Mouse (Mus musculus) embryonic facial prominence, embryonic 10.5 days (tissue): Measurements from ENCODE around the gene Zbtb22. TPM values are rescaled to one million over a fixed set of nuclear protein-coding genes. Genes with fewer than 3 reads are reported as not detected.
"Not testable (repeated sequence)": the region's sequence is repeated elsewhere in the genome, so short reads cannot be mapped to it uniquely, and the experiment has no call there.

Experiments
- DNase-seq: peaks from one replicate; pipeline ENCODE4 v3.0.0-alpha.2; 2017; ENCODE audit warnings: low spot score
- H3K27ac ChIP-seq: fragments of 300-500 bp; sonication (generic); replicated peaks from 2 replicates; pipeline ENCODE4 v1.5.1; 2016; ENCODE audit warnings: mild to moderate bottlenecking
- H3K27me3 ChIP-seq: fragments of 300-500 bp; sonication (generic); replicated peaks from 2 replicates; pipeline ENCODE4 v1.6.1; 2016; ENCODE audit warnings: low read depth, mild to moderate bottlenecking; ENCODE audit not compliant: poor library complexity, severe bottlenecking
- H3K36me3 ChIP-seq: fragments of 300-500 bp; sonication (generic); replicated peaks from 2 replicates; pipeline ENCODE4 v1.6.1; 2016; ENCODE audit warnings: mild to moderate bottlenecking, moderate library complexity
- H3K4me1 ChIP-seq: fragments of 300-500 bp; sonication (generic); 2 replicates; pipeline ENCODE4 v1.6.1; 2016
- H3K4me3 ChIP-seq: fragments of 300-500 bp; sonication (generic); 2 replicates; pipeline ENCODE4 v1.5.1; 2016; ENCODE audit warnings: mild to moderate bottlenecking, moderate library complexity
- H3K9me3 ChIP-seq: fragments of 300-500 bp; sonication (generic); 2 replicates; pipeline ENCODE4 v1.6.1; 2016; ENCODE audit warnings: mild to moderate bottlenecking
- WGBS: fragments of 180-500 bp; shearing (Covaris S2); methylation state at CpG from one replicate; pipeline ENCODE4 v1.1.7; 2016; 5-methylcytosine and 5-hydroxymethylcytosine counted together
- polyA plus RNA-seq: library from polyadenylated mRNA; unstranded; fragments of >200 nt; fragmentation: Nextera tagmentation; extraction: Ambion mirVana; gene quantifications from 2 replicates; pipeline ENCODE4 v1.2.1, GENCODE M21; 2016

Zbtb22 gene
- polyA plus RNA-seq, 1 experiment from 2014 or later: 21.1 TPM

- no peak for DNase-seq
- Histone ChIP-seq H3K9me3 (no peaks in the 10 kb centered on the region), H3K27me3 (no peaks in the 10 kb centered on the region), H3K36me3 (peaks cover 78% of the 10 kb centered on the region), H3K4me1 (peaks cover 24% of the 10 kb centered on the region), H3K27ac (no peak overlapping the region), H3K4me3 (no peak overlapping the region)
- 90% methylated on average over 15 of the region's 15 CpGs for WGBS
Measured at GRCm38 (mm10) chr17:33943454-33943853, 27.8 kb downstream of the Zbtb22 start.

- peaks cover 93% of the 10 kb centered on the region for H3K36me3 ChIP-seq
Measured at GRCm38 (mm10) chr17:33947430-33948089, 31.9 kb downstream of the Zbtb22 start.

GRCm38 (mm10) chr17:33948090-33948904 is 32.6 kb downstream of the Zbtb22 start:
- WGBS: 89% methylated on average over 22 of the region's 22 CpGs
- Histone ChIP-seq H3K4me1 (peaks cover 37% of the 10 kb centered on the region), H3K27ac (no peak overlapping the region), H3K9me3 (no peaks in the 10 kb centered on the region), H3K4me3 (peak overlapping the region; percentile 25; the same call in 1 of the 2 replicates), H3K27me3 (no peaks in the 10 kb centered on the region), H3K36me3 (peaks cover 93% of the 10 kb centered on the region)
- DNase-seq: peak; percentile 8

More at GRCm38 (mm10) chr17:33947430-33948089, 31.9 kb downstream of the Zbtb22 start:
- no peak overlapping the region for H3K27ac ChIP-seq
- H3K4me1 ChIP-seq: peaks cover 29% of the 10 kb centered on the region
- no peaks in the 10 kb centered on the region for H3K27me3 ChIP-seq
- WGBS: 95% methylated on average over 10 of the region's 10 CpGs
- no peak overlapping the region for H3K4me3 ChIP-seq
- peak; percentile 6 for DNase-seq
- no peaks in the 10 kb centered on the region for H3K9me3 ChIP-seq

GRCm38 (mm10) chr17:33948905-33949537 is 33.3 kb downstream of the Zbtb22 start:
- Histone ChIP-seq H3K9me3 (no peaks in the 10 kb centered on the region), H3K4me1 (peaks cover 44% of the 10 kb centered on the region), H3K36me3 (peaks cover 93% of the 10 kb centered on the region), H3K27ac (no peak overlapping the region), H3K4me3 (peak overlapping the region; percentile 25; the same call in 1 of the 2 replicates), H3K27me3 (no peaks in the 10 kb centered on the region)
- 93% methylated on average over 19 of the region's 19 CpGs for WGBS
- DNase-seq: peak; percentile 7

DNA sequence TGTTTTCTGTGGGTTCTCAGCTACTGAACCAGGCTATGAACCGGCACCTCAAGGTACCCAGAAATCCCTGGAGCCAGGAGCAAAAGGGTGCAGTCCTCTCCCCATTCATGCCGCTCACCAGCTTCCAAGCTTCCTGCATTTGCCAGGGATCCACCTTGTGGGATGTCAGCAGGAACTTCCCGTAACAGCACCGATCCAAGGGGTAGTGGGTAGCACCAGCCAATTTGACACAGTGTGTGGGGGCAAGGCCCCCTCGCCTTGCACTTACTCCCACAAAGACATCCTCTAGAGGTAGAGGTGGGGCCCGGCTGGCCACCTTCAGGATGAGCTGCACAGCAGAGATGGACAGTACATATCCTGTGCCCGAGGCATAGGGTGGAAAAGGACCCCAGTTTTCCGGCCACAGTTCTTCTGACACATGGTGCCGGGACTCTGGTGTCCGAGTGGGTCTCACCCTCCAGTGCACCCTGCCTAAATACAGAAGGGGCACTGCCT is 34.5 kb downstream of the Zbtb22 start:
- Histone ChIP-seq H3K27ac (peak overlapping the region; percentile 86), H3K27me3 (no peaks in the 10 kb centered on the region), H3K9me3 (no peaks in the 10 kb centered on the region), H3K4me1 (peaks cover 51% of the 10 kb centered on the region), H3K36me3 (peaks cover 89% of the 10 kb centered on the region), H3K4me3 (peak overlapping the region; percentile 85)
- WGBS: 71% methylated on average over 10 of the region's 10 CpGs
- DNase-seq: no peak

- H3K36me3 ChIP-seq: peaks cover 78% of the 10 kb centered on the region
- H3K4me3 ChIP-seq: peak within 1 kb of the TSS; percentile 85
- no peaks in the 10 kb centered on the region for H3K27me3 ChIP-seq
- peak; percentile 90 for DNase-seq
- peak within 1 kb of the TSS; percentile 86 for H3K27ac ChIP-seq
- no peaks in the 10 kb centered on the region for H3K9me3 ChIP-seq
- under 1% methylated on average over 45 of the region's 45 CpGs for WGBS
- peaks cover 52% of the 10 kb centered on the region for H3K4me1 ChIP-seq
Measured at GRCm38 (mm10) chr17:33951021-33951946, 35.6 kb downstream of the Zbtb22 start, which contains the start of gene B3galt4. Gene B3galt4 (minus strand): TSS chr17:33951488.

- 82% methylated on average over 13 of the region's 13 CpGs for WGBS
Measured at GRCm38 (mm10) chr17:33952015-33952414, 36.3 kb downstream of the Zbtb22 start.

DNA sequence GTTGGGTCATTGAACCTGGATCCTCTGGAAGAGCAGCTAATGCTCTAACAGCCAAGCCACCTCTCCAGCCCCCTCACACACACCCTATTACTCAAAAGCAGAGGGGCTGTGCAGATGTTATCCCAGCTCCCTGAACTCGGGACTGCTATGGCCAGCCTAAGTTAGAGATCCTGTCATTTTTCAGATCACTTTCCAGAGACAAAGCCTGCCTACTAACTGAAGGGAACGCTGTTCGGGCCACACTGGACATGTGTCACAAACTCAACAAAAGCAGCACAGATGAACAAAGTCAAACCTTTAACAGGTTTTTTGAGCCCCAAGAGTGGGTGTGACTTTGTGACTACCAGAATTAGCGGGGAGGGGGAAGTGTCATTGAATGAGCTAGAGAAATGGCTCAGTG is 37.2 kb downstream of the Zbtb22 start:
- Histone ChIP-seq H3K9me3 (no peaks in the 10 kb centered on the region), H3K27me3 (no peaks in the 10 kb centered on the region), H3K4me3 (peak overlapping the region; percentile 85), H3K27ac (no peak overlapping the region), H3K4me1 (peaks cover 58% of the 10 kb centered on the region), H3K36me3 (peaks cover 65% of the 10 kb centered on the region)
- no peak for DNase-seq
- 88% methylated on average over 4 of the region's 4 CpGs for WGBS

More at GRCm38 (mm10) chr17:33952015-33952414, 36.3 kb downstream of the Zbtb22 start:
- H3K9me3 ChIP-seq, H3K27me3 ChIP-seq, DNase-seq, H3K27ac ChIP-seq: not testable (repeated sequence)
- Histone ChIP-seq H3K4me1 (peaks cover 58% of the 10 kb centered on the region), H3K36me3 (peaks cover 71% of the 10 kb centered on the region), H3K4me3 (peak overlapping the region; percentile 85)

- DNase-seq: no peak
- peaks cover 58% of the 10 kb centered on the region for H3K4me1 ChIP-seq
- 86% methylated on average over 3 of the region's 3 CpGs for WGBS
- H3K27me3 ChIP-seq: no peaks in the 10 kb centered on the region
- peak overlapping the region; percentile 85 for H3K4me3 ChIP-seq
- H3K27ac ChIP-seq: no peak overlapping the region; the same call in 1 of the 2 replicates
- H3K9me3 ChIP-seq: no peaks in the 10 kb centered on the region
- H3K36me3 ChIP-seq: peaks cover 65% of the 10 kb centered on the region
Measured at GRCm38 (mm10) chr17:33953310-33953709, 37.6 kb downstream of the Zbtb22 start.

DNA sequence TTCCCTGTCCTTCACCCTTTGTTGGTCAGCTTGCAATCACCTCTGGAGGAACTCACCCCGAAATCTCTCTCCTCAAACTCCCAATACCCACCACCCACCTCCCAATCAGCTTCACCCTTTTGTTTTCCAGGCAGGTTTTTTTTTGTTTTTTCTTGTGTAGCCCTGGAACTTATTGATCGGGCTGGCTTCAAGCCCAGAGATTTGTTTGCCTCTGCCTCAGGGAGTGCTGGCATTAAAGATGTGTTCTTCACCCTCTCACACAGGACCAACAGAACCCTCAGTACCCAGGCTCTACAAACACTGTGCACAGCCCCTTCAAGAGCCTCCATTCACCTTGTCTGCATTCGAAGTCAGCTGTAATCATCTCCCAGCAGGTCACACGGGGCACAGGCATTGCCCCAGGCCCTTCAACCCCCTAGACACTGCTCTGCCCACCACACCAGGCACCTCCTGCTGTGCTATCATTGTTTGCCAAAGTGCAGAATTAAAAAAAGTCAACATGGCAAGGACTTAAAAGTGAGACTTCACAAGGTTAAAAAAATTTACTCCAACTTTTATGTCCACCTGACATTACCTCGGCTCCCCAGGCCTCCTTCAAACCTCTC is 38.4 kb downstream of the Zbtb22 start:
- Histone ChIP-seq H3K9me3 (no peaks in the 10 kb centered on the region), H3K36me3 (peaks cover 65% of the 10 kb centered on the region), H3K4me3 (peak overlapping the region; percentile 85), H3K27me3 (no peaks in the 10 kb centered on the region), H3K4me1 (peaks cover 58% of the 10 kb centered on the region), H3K27ac (peak overlapping the region; percentile 95)
- DNase-seq: no peak
- 36% methylated on average over 5 of the region's 5 CpGs for WGBS
